Mouse (Mus musculus) bone marrow macrophage, adult 2 months (primary cell): ENCODE data around the gene Borcs6.

Experiments used
- CTCF ChIP-seq: IDR thresholded peaks from 2 replicates; pipeline ENCODE4 v1.5.1; 2012; ENCODE audit warnings: low read depth, mild to moderate bottlenecking, low read length, moderate library complexity
- POLR2A ChIP-seq: IDR thresholded peaks from 2 replicates; pipeline ENCODE4 v1.6.1; 2012; ENCODE audit warnings: mild to moderate bottlenecking, low read depth, low read length, borderline replicate concordance

DNA sequence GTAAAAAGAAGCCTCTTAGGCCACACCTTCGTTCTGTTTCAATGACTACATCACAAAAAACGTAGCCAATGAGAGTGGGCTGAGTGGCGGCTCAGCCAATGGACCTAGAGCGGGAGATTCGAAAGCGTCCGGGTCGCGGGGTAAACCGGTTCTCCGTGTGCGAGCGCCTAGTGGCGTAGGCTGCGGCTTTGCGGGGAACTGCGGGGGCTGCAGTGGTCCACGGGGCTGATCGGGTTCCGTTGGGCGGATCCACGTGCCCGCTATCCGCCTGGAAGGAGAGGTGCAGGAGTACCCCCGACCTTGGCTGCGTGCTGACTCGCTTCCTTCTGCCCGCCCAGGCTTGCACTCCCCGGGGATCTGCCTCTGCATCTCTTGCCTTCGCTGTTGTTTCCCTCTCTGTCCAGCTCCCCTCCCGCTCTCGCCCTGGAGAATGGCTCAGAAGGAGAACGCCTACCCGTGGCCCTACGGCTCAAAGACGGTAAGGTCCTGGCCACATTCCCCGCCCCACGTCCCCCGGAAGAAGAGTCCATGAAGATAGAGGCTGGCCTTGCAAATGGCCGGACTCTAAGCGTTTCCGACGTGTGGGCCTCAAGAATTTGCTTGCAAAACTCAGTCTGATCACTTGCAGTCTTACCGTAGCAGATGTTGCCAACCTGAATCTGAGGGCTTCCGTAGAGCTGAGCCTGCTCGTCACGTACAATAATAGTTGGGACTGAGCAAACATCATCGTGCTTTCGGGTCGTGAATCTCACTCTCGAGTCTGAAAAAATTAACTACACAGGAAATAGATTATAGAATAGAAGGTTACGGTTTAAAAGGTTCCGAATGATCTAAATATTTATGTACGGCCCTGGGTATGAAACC is 13.8 kb upstream of the Borcs6 start, which contains the start of gene Aurkb:
- TF ChIP-seq CTCF, result no peak
- TF ChIP-seq POLR2A, result no peak
